13 mouse cellular contexts compared by ENCODE assay signal in genomic region chr11:101330961-101331360, GRCm38 (mm10). TPM values are rescaled to one million over a fixed set of nuclear protein-coding genes. Genes with fewer than 3 reads are reported as not detected.
"Had no signal": no experiment of that assay in that cellular context is flagged by ENCODE, and none has a peak within 500 bp of the region (broad histone marks: within the 10 kb centered on the region; RNA-seq: fewer than 3 reads in every experiment).

No protein-coding gene starts in this region.

RNA-seq across cellular contexts. Expression of gene Aoc3, which starts 0.6 kb away (rescaled TPM):
- total RNA-seq: monocyte, adult 5-6 weeks; neutrophil, adult 5-6 weeks had no signal
- polyA plus RNA-seq: macrophage; midbrain, embryonic 11.5 days; neural tube, embryonic 12.5 days had no signal

RNA-seq across cellular contexts. Expression of gene G6pc, which starts 36.4 kb away (rescaled TPM):
- total RNA-seq: layer of hippocampus, adult 8-10 months; left cerebral cortex, adult 18-20 months; left cerebral cortex, postnatal 10 days; left cerebral cortex, postnatal 4 days; monocyte, adult 5-6 weeks; neutrophil, adult 5-6 weeks had no signal
- polyA plus RNA-seq: limb, embryonic 13.5 days; liver, embryonic 12.5 days; macrophage; midbrain, embryonic 11.5 days; midbrain, embryonic 15.5 days; neural tube, embryonic 12.5 days; stomach, embryonic 14.5 days had no signal
